Mouse (Mus musculus) testis, adult 2 months (tissue): ENCODE data around the gene Ggn.

Experiments
- CTCF ChIP-seq: fragments of 200-500 bp; IDR thresholded peaks from 2 replicates; pipeline ENCODE4 v1.5.1; 2012; ENCODE audit warnings: low read depth, mild to moderate bottlenecking, inconsistent platforms, low read length, moderate library complexity; ENCODE audit not compliant: control insufficient read depth, insufficient read depth, insufficient replicate concordance
- POLR2A ChIP-seq: fragments of 200-500 bp; IDR thresholded peaks from 2 replicates; pipeline ENCODE4 v1.6.1; 2012; ENCODE audit warnings: low read depth, mild to moderate bottlenecking, inconsistent platforms, low read length, moderate library complexity; ENCODE audit not compliant: control insufficient read depth

DNA sequence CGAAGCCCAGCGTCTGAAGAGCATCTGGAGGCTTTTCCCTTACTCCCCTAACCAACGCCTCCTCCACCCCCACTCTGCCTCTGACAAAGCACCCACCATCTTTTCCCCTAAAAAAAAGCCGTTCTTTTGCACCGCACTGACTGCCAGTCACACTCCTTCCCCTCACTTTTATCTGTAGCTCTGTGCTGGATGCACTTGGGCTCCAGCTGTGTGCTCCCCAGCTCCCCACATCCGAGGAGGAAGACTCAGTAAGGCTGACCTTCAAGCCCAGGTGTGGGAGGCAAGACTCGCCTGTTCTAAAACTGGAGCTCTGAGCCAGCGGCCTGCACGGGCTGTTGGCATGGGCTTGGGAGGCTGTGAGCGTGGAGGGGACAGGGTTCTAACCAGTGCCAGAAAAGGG is 18.5 kb upstream of the Ggn start:
- TF ChIP-seq CTCF (no peak), POLR2A (no peak)
